Mouse (Mus musculus): ENCODE results near the gene Cdca3. TPM values are rescaled to one million over a fixed set of nuclear protein-coding genes. Genes with fewer than 3 reads are reported as not detected.
A peak's percentile ranks its signal among the peaks of the same experiment; 100 is the strongest.

Gene Cdca3
- polyA plus RNA-seq, 1 experiment from 2014 or later = 29.3 TPM

- peak overlapping the region; percentile 48 for H3K4me3 ChIP-seq (replicated peaks; ENCODE audit: low read length)
- peak overlapping the region; percentile 80 for H3K9ac ChIP-seq
- peaks cover 56% of the 10 kb centered on the region for H3K36me3 ChIP-seq (replicated peaks; ENCODE audit: control insufficient read depth, insufficient read depth)
- DNase-seq (ENCODE audit: low spot score) (peak; percentile 76), ATAC-seq (ENCODE audit: low FRiP score) (peak; percentile 67)
- peak overlapping the region; percentile 77 for H3K27ac ChIP-seq
- H3K4me2 ChIP-seq (replicated peaks) = peak overlapping the region; percentile 87
- no peaks in the 10 kb centered on the region for H3K9me3 ChIP-seq (ENCODE audit: control insufficient read depth, low read length)
- no peaks in the 10 kb centered on the region for H3K27me3 ChIP-seq (ENCODE audit: control insufficient read depth, insufficient read depth, low read length)
- 0% methylated on average over 18 of the region's 18 CpGs for WGBS
- H3K4me1 ChIP-seq (replicated peaks; ENCODE audit: control insufficient read depth, insufficient read depth, low read length) = peaks cover 30% of the 10 kb centered on the region
Observed at GRCm38 (mm10) chr6:124813496-124813895, 15.9 kb upstream of the Cdca3 start.

DNA sequence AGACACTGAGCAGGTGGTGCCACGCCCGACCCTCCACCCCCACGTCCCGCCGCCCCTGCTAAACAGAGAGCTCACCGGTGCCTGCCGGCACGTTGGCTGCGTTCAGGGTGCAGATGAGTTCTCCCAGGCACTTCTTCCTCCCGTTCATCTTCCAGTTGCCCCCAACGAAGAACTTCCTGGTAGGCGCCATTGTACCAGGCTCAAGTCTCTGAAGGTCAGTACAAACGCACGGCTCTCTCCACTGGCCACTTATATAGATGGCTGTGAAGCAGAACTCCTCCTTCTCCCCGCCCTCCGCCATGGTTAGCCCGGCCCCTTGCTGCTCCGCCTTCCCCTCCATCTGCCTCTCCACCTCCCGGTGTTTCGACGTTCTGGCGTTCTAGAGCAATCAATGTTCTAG, 15.4 kb upstream of the Cdca3 start, which contains the start of gene Tpi1:
TSS of gene Tpi1 (minus strand) at position 364 of the 400 bp plus-strand sequence.
- Histone ChIP-seq H3K36me3 (replicated peaks; ENCODE audit: control insufficient read depth, insufficient read depth) (peaks cover 61% of the 10 kb centered on the region), H3K9me3 (ENCODE audit: control insufficient read depth, low read length) (no peaks in the 10 kb centered on the region), H3K4me3 (replicated peaks; ENCODE audit: low read length) (peak within 1 kb of the TSS; percentile 48), H3K27ac (peak within 1 kb of the TSS; percentile 77), H3K9ac (peak within 1 kb of the TSS; percentile 80), H3K4me2 (replicated peaks) (peak within 1 kb of the TSS; percentile 87), H3K27me3 (ENCODE audit: control insufficient read depth, insufficient read depth, low read length) (no peaks in the 10 kb centered on the region), H3K4me1 (replicated peaks; ENCODE audit: control insufficient read depth, insufficient read depth, low read length) (peaks cover 30% of the 10 kb centered on the region)
- WGBS = 0% methylated on average over 22 of the region's 22 CpGs
- DNase-seq (ENCODE audit: low spot score) = peak; percentile 81
- ATAC-seq (ENCODE audit: low FRiP score) = peak; percentile 87

- ATAC-seq (ENCODE audit: low FRiP score) = peak; percentile 35
- DNase-seq (ENCODE audit: low spot score) = no peak
- H3K36me3 ChIP-seq (replicated peaks; ENCODE audit: control insufficient read depth, insufficient read depth) = peaks cover 66% of the 10 kb centered on the region
- H3K9me3 ChIP-seq (ENCODE audit: control insufficient read depth, low read length) = no peaks in the 10 kb centered on the region
- no peaks in the 10 kb centered on the region for H3K27me3 ChIP-seq (ENCODE audit: control insufficient read depth, insufficient read depth, low read length)
- 47% methylated on average over 8 of the region's 8 CpGs for WGBS
- H3K4me2 ChIP-seq (replicated peaks) = peak overlapping the region; percentile 87
- peak overlapping the region; percentile 48 for H3K4me3 ChIP-seq (replicated peaks; ENCODE audit: low read length)
- peaks cover 25% of the 10 kb centered on the region for H3K4me1 ChIP-seq (replicated peaks; ENCODE audit: control insufficient read depth, insufficient read depth, low read length)
- peak overlapping the region; percentile 80; the same call in 1 of the 2 replicates for H3K9ac ChIP-seq
- 0 out of 2 replicates have a peak overlapping the region, but pooled peaks have one; percentile 77 for H3K27ac ChIP-seq
Observed at GRCm38 (mm10) chr6:124814448-124814847, 14.9 kb upstream of the Cdca3 start.

- ATAC-seq (ENCODE audit: low FRiP score) = no peak
- Histone ChIP-seq H3K9me3 (ENCODE audit: control insufficient read depth, low read length) (no peaks in the 10 kb centered on the region), H3K9ac (no peak overlapping the region), H3K27ac (no peak overlapping the region), H3K4me1 (replicated peaks; ENCODE audit: control insufficient read depth, insufficient read depth, low read length) (peaks cover 20% of the 10 kb centered on the region), H3K4me2 (replicated peaks) (no peak overlapping the region), H3K27me3 (ENCODE audit: control insufficient read depth, insufficient read depth, low read length) (no peaks in the 10 kb centered on the region), H3K4me3 (replicated peaks; ENCODE audit: low read length) (no peak overlapping the region), H3K36me3 (replicated peaks; ENCODE audit: control insufficient read depth, insufficient read depth) (peaks cover 71% of the 10 kb centered on the region)
- 68% methylated on average over 9 of the region's 9 CpGs for WGBS
- DNase-seq (ENCODE audit: low spot score) = no peak
Observed at GRCm38 (mm10) chr6:124814858-124815774, 14.2 kb upstream of the Cdca3 start.

GRCm38 (mm10) chr6:124816611-124817010, 12.7 kb upstream of the Cdca3 start:
- peaks cover 20% of the 10 kb centered on the region for H3K4me1 ChIP-seq (replicated peaks; ENCODE audit: control insufficient read depth, insufficient read depth, low read length)
- no peaks in the 10 kb centered on the region for H3K9me3 ChIP-seq (ENCODE audit: control insufficient read depth, low read length)
- DNase-seq (ENCODE audit: low spot score) (no peak), ATAC-seq (ENCODE audit: low FRiP score) (no peak)
- H3K27me3 ChIP-seq (ENCODE audit: control insufficient read depth, insufficient read depth, low read length) = no peaks in the 10 kb centered on the region
- H3K27ac ChIP-seq = no peak overlapping the region
- H3K36me3 ChIP-seq (replicated peaks; ENCODE audit: control insufficient read depth, insufficient read depth) = peaks cover 74% of the 10 kb centered on the region
- H3K9ac ChIP-seq = no peak overlapping the region
- WGBS = 93% methylated on average over 4 of the region's 4 CpGs
- H3K4me2 ChIP-seq (replicated peaks) = no peak overlapping the region
- H3K4me3 ChIP-seq (replicated peaks; ENCODE audit: low read length) = no peak overlapping the region

- no peak overlapping the region for H3K9ac ChIP-seq
- H3K4me1 ChIP-seq (replicated peaks; ENCODE audit: control insufficient read depth, insufficient read depth, low read length) = peaks cover 18% of the 10 kb centered on the region
- no peak overlapping the region for H3K4me3 ChIP-seq (replicated peaks; ENCODE audit: low read length)
- no peak overlapping the region for H3K4me2 ChIP-seq (replicated peaks)
- no peak overlapping the region for H3K27ac ChIP-seq
- peaks cover 74% of the 10 kb centered on the region for H3K36me3 ChIP-seq (replicated peaks; ENCODE audit: control insufficient read depth, insufficient read depth)
- no peaks in the 10 kb centered on the region for H3K27me3 ChIP-seq (ENCODE audit: control insufficient read depth, insufficient read depth, low read length)
- H3K9me3 ChIP-seq (ENCODE audit: control insufficient read depth, low read length) = no peaks in the 10 kb centered on the region
- 97% methylated on average over 11 of the region's 11 CpGs for WGBS
- ATAC-seq (ENCODE audit: low FRiP score) (no peak), DNase-seq (ENCODE audit: low spot score) (no peak)
Observed at GRCm38 (mm10) chr6:124817125-124817524, 12.2 kb upstream of the Cdca3 start.

DNA sequence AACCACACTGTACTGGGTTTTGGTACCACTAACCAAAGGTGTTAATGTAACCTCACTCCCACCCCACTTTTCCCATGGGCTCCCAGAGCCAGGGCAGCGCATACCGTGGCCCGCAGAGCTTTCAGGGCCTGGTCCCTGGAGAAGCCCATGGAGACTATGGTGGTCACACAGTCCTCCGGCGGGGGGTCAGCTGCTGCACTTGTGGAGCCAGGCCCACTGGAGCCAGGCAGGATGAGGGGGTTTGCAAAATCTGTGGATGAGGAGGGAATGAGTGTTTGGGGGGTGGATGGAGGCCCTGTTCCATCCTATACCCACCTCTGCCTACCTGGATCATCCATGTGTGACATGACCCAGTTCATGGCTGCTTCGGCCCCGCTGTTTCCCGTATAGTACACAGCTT, 11.8 kb upstream of the Cdca3 start:
- H3K27me3 ChIP-seq (ENCODE audit: control insufficient read depth, insufficient read depth, low read length) = no peaks in the 10 kb centered on the region
- H3K4me3 ChIP-seq (replicated peaks; ENCODE audit: low read length) = no peak overlapping the region
- WGBS = 96% methylated on average over 8 of the region's 8 CpGs
- H3K9me3 ChIP-seq (ENCODE audit: control insufficient read depth, low read length) = no peaks in the 10 kb centered on the region
- peaks cover 14% of the 10 kb centered on the region for H3K4me1 ChIP-seq (replicated peaks; ENCODE audit: control insufficient read depth, insufficient read depth, low read length)
- ATAC-seq (ENCODE audit: low FRiP score) = no peak
- H3K9ac ChIP-seq = no peak overlapping the region
- no peak overlapping the region for H3K4me2 ChIP-seq (replicated peaks)
- H3K36me3 ChIP-seq (replicated peaks; ENCODE audit: control insufficient read depth, insufficient read depth) = peaks cover 77% of the 10 kb centered on the region
- no peak overlapping the region for H3K27ac ChIP-seq
- no peak for DNase-seq (ENCODE audit: low spot score)

GRCm38 (mm10) chr6:124817971-124818370, 11.4 kb upstream of the Cdca3 start:
- Histone ChIP-seq H3K4me1 (replicated peaks; ENCODE audit: control insufficient read depth, insufficient read depth, low read length) (peaks cover 9% of the 10 kb centered on the region), H3K27ac (no peak overlapping the region), H3K27me3 (ENCODE audit: control insufficient read depth, insufficient read depth, low read length) (no peaks in the 10 kb centered on the region), H3K4me2 (replicated peaks) (no peak overlapping the region), H3K36me3 (replicated peaks; ENCODE audit: control insufficient read depth, insufficient read depth) (peaks cover 81% of the 10 kb centered on the region), H3K4me3 (replicated peaks; ENCODE audit: low read length) (no peak overlapping the region), H3K9me3 (ENCODE audit: control insufficient read depth, low read length) (no peaks in the 10 kb centered on the region), H3K9ac (no peak overlapping the region)
- DNase-seq (ENCODE audit: low spot score) (no peak), ATAC-seq (ENCODE audit: low FRiP score) (no peak)
- WGBS = 92% methylated on average over 8 of the region's 8 CpGs

GRCm38 (mm10) chr6:124820891-124821290, 8.5 kb upstream of the Cdca3 start:
- no peaks in the 10 kb centered on the region for H3K27me3 ChIP-seq (ENCODE audit: control insufficient read depth, insufficient read depth, low read length)
- no peaks in the 10 kb centered on the region for H3K4me1 ChIP-seq (replicated peaks; ENCODE audit: control insufficient read depth, insufficient read depth, low read length)
- no peak overlapping the region for H3K9ac ChIP-seq
- no peak overlapping the region for H3K27ac ChIP-seq
- no peak overlapping the region for H3K4me3 ChIP-seq (replicated peaks; ENCODE audit: low read length)
- 94% methylated on average over 5 of the region's 5 CpGs for WGBS
- H3K4me2 ChIP-seq (replicated peaks) = no peak overlapping the region
- DNase-seq (ENCODE audit: low spot score) (no peak), ATAC-seq (ENCODE audit: low FRiP score) (no peak)
- H3K9me3 ChIP-seq (ENCODE audit: control insufficient read depth, low read length) = no peaks in the 10 kb centered on the region
- H3K36me3 ChIP-seq (replicated peaks; ENCODE audit: control insufficient read depth, insufficient read depth) = peaks cover 100% of the 10 kb centered on the region

Data from hindbrain, embryonic 14.5 days (tissue).